Mouse (Mus musculus): ENCODE data around the gene Nsun7.

GRCm38 (mm10) chr5:66245958-66246497, 13.7 kb upstream of the Nsun7 start:
- TF ChIP-seq CTCF (IDR thresholded peaks at IDR 0.05; ENCODE audit: low read depth) (no peak), EP300 (IDR thresholded peaks at IDR 0.05; ENCODE audit: low read depth) (no peak)
